Mouse (Mus musculus) granulocyte monocyte progenitor cell, adult 5-6 weeks (primary cell): Measurements from ENCODE around the gene Baz1b. TPM values are rescaled to one million over a fixed set of nuclear protein-coding genes. Genes with fewer than 3 reads are reported as not detected.
"Not testable (repeated sequence)": the region's sequence is repeated elsewhere in the genome, so short reads cannot be mapped to it uniquely, and the experiment has no call there.

Experiments used
- ATAC-seq: replicated peaks from 2 replicates; pipeline ENCODE4 v1.8.0; 2016; ENCODE audit warnings: mild to moderate bottlenecking, moderate TSS enrichment, inconsistent platforms; ENCODE audit not compliant: poor library complexity, severe bottlenecking
- total RNA-seq, 2 experiments: library from RNA; stranded (forward) in 1 of 2; stranded (reverse) in 1 of 2; fragments of 200-712, 200-1000 nt in 1 of 2; fragments of >200 nt in 1 of 2; fragmentation: Nextera tagmentation in 1 of 2; gene quantifications; 2 replicates each; pipeline ENCODE4 v1.2.3; 2014 to 2017

Gene Baz1b
- total RNA-seq, 2 experiments from 2014 or later: 121 to 140 TPM

DNA sequence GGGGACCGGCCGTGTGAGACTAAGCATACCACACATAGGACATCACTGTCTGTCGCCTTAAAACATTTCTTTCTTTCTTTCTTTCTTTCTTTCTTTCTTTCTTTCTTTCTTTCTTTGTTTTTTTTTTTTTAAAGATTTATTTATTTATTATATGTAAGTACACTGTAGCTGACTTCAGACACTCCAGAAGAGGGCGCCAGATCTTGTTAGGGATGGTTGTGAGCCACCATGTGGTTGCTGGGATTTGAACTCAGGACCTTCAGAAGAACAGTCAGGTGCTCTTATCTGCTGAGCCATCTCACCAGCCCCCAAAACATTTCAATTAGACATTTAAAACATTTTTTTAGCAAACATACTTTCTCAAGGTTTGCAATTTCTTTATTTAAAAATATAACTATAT is 38.8 kb downstream of the Baz1b start:
- not testable (repeated sequence) for ATAC-seq

DNA sequence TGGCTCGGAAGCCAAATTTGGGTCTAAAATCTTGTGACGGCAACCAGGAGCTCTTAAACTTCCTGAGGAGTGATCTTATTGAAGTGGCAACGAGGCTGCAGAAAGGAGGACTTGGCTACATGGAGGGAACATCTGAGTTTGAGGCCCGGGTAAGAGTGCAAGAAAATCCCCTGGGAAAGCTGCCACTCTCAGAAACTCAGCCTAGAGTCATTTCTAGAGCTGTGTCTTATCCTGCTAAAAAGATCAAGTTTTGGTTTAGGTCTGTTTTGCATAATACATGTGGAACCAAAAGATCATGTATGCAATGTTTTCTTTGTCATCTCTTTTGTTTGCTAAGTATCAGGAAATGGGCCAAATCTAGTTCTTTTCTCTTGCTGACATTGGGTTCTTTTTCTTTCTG is 43.1 kb downstream of the Baz1b start:
- no peak for ATAC-seq

DNA sequence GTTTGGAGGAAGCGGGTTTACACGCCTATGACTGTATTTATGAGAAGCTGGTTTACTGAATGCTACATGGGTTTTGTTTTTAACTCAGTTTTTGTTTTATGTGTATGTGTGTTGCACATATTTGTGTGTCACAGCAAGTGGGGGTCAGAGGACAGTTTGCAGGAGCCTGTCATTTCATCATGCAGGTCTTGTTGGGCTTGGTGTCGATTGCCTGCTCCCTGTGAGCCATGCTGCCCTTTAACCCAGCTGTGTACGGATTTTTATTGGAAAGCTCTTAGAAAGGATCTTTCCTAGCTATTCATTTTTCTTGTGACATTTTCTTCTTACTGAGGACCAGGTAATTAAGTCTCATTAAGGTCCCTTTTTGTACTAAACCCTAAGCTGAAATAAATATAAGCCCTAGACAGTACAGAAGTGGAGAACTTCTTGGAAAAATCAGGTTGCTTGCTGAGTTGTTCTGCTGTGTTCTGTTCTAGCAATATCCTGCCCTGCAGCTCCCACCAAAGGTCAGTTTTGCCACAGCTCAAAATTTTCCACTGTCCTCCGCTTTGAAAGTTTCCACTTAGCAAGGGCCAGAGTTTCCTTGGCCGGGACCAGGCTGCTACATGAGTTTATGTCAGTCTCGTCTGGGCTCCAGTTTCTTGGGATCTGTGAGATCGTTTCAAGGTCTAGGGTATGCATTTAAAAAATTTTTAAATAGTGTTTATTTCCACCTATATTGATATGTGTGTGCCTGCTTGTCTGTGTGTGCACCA is 46.3 kb downstream of the Baz1b start:
- ATAC-seq: no peak

DNA sequence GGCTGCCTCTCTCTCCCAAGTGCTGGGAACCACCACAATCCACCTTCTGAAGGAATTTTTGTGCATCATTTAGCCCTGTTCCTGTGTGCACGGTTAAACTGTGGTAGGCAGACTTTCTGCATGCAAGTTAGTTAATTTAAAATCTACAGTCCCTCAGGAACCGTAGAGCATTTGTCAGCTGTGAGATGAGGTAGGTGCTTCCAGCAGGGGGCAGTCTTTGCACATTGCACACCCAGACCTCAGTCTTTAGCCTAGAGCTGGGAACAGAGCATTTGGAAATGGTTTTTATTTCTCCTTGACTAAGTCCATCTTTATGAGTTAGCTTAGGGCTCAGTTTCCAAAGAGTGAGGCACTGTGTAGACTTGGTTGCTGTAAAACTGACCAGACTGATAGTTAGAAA is 49.5 kb downstream of the Baz1b start:
- ATAC-seq: peak; percentile 62; the same call in 1 of the 2 replicates

DNA sequence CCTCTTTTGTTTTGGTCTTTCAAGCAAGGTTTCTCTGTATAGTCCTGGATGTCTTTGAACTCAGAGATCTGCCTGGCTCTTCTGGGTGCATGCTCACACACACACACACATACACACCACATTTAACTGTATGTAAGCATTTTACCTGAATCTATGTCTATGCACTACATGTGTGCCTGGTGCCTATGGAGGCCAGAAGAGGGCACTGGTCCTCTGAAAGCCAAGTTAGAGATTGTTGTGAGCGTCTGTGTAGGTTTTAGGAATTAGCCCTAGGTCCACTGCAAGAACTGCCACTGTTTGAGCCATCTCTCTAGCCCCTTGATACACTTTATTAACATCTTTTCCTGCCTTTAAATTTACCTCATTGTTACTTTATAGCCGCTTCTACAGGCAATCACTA is 51.8 kb downstream of the Baz1b start:
- no peak for ATAC-seq

DNA sequence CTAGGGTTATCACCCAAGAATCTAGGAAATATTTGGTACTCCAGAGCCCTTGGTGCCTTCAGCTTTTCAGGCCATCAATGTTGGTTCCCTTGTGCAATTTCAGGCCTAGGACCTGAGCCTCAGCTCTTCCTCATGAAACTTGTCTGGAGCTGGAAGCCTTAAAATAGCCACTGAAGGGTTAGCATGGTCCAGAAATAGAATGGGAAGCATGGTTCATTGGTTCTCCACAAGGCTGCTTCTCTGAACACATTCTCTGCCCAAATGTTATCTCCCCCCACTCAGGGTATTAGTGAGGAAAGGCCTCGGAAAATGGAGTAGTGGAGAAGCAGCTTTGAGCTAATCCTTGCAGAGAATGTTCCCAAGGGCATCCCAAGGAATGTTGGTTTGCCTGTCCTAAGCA is 54.4 kb downstream of the Baz1b start:
- ATAC-seq: no peak

DNA sequence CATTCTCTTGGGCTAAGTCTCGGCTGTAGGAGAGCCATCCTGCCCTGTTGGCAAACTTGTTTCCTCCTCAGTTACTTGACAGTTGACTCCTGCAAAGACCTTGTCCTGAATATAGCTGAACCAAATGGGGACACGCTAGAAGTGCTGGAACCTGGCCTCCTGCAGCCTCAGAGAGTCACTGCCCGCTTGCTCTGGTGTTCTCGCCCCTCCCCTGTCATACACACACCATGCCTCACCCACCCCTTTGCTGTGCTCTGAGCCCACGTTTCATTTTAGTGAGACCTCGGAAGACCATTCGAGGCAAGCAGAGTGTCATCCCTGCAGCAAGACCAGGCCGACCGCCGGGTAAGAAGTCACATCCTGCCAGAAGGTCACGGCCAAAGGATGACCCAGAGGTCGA is 55.1 kb downstream of the Baz1b start:
- no peak for ATAC-seq

DNA sequence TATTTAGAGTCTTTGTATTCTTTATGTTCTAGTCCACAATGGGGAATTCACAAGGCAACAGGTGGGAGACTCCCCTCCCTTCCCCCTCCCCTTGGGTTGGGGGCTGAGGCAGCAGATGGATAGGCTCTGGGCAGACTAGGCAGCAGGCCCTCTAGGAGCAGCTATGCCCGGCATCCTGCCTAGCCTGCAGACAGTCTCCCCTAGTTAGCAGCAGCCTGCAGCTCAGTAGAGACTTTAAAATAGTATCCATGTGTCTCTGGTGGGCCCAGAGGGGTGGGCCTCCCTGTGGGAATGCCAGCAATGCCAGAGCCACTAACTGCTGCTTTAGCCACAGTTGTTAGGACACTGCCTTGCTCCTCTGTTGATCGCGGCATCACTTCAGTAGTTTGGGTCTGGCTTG is 55.5 kb downstream of the Baz1b start:
- ATAC-seq: no peak

DNA sequence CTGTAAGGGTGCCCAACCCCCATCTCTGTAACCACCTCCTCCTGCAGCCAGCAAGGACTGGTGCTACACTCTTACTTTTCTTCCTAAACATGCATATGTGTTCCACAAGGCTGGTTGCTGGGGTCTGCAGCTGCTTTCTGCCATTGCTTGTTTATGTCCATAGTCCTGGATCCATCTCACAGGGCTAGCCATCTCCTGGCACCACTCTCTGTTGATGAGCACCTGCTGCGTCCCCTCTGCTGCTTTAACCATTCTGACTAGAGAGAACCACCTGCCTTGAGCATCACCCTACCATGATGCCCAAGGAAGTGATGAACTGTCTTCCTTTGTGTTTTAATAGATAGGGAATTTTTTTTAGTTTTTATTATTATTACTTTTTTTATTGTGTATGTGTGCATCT is 56.1 kb downstream of the Baz1b start:
- ATAC-seq: no peak

DNA sequence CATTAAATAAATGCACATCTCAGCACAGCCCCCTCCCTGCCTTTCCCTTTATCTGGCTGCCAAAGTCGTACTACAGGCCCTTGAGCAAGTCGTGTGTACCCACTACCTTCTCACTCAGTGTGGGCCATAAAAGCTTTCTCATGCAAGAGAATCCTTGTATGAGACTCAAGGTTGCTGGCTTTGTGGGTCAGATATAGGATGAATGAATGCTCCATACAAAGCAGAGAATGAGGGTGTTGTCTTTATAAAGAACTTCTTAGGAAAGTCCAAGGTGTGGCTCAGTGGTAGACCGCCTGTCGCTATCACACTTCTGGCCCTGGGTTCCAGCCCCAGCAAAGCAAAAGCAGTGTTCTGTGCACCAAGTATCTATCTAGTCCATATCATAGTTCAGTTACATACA is 59.5 kb downstream of the Baz1b start:
- no peak for ATAC-seq

DNA sequence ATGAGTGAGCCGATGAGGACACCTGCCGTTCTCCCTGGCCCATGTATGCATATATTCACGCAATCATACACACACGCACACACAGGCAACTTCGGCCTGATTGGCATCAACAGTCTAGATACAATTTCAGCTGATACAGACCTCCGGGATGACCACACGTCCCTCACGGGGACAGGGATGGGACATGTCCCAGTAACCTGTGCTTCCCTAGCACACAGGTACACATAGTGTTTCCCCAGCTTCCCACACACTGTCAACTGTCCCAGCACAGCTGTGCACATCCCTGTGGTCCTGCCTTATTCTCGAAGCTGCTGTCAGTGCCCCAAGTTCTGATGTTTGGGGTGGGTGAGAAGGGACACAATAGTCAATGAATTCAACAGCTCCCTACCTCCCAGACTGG is 60.3 kb downstream of the Baz1b start:
- no peak for ATAC-seq

DNA sequence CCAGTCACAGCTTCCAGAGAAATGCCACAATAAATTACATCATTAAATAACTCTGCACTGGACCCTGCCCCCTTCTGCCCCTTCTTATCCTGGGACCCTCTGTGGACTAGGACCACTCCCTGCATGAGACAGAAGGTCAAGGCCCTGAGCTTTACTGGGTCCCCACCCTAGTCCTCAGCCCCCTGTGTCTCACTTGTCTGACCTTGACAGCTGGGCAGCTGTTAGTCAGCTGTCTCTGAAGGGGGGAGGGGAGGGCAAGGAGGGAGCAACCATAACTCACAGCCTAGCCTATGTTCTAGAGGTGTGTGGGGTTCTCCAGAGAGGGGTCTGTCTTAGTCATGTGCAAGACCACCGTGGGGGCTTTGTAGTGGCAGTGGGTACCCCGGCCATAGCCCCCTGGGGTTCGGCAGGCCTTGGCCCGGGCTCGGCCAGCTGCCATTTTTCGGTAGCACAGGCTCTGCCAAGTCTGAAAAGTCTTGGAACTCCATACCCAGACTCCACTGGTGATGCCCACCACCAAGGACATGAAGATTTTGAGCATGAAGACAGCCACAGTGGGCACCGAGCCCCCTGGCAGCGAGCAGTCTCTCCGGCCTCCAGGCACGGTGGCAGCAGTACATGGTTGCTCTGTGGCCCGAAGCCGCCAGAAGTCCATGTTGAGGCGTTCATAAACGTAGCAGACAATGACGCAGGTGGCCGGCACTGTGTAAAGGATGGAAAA is 62.1 kb downstream of the Baz1b start:
- no peak for ATAC-seq

DNA sequence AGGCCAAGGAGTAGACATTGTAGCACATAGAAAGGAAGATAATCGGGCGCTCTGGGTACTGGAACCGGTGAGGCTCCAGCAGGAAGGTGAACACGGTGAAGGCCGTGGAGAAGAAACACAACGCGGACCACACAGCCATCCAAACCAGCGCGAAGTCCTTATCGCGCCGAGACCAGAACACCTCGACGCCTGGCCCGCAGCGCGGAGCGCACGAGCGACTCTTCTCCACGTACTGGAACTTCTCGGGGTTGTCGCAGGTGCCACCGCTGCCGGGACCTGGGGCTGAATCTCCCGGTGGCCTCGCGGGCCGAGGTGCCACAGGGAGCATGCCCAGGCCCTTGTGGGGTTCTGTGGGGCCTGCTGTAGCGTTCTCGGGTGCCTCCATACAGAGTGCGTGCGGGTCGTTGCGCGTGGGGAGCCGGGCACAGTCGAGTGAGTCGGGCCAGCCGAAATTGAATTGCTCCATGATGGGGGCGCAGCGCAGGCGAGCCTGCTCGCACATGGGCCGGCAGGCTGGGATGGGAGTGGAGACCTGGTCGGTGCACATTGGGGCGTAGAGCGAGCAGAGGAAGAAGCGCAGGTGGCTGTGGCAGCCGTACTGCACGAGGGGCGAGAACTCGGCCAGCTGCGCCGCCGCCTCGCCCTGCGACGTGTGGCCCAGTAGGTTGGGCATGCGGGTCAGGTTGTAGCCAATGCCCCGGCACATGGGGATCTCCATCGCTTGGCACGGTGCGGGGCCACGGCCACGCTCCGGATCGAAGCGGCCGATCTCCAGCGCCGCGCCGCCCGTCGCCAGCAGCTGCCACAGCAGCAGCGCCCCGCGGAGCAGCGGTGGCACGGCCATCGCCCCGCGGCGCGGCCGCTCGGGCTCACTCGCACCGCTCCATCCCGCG is 63.4 kb downstream of the Baz1b start:
- peak; percentile 21 for ATAC-seq

DNA sequence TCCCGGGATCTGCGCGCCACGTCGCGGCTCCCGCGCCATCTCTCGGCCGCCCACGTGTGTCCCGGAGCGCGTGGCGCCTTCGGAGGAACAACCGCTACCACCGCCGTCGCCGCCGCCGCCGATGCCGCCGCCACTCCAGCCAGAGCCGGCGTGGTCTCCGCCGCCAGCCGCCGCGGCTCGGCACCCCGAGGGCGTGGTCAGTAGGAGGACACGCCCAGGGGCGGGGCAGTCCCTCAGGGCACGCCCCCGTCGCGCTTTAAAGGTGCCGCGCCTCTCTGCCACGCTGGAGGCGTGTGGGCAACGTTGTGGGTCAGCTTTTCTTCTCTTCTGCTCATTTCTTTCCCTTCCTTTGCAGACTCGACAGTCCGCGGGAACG is 64.0 kb downstream of the Baz1b start, which contains the start of gene Fzd9:
Gene Fzd9 (minus strand): TSS at position 152 of the 376 bp plus-strand sequence.
- ATAC-seq: peak; percentile 92

DNA sequence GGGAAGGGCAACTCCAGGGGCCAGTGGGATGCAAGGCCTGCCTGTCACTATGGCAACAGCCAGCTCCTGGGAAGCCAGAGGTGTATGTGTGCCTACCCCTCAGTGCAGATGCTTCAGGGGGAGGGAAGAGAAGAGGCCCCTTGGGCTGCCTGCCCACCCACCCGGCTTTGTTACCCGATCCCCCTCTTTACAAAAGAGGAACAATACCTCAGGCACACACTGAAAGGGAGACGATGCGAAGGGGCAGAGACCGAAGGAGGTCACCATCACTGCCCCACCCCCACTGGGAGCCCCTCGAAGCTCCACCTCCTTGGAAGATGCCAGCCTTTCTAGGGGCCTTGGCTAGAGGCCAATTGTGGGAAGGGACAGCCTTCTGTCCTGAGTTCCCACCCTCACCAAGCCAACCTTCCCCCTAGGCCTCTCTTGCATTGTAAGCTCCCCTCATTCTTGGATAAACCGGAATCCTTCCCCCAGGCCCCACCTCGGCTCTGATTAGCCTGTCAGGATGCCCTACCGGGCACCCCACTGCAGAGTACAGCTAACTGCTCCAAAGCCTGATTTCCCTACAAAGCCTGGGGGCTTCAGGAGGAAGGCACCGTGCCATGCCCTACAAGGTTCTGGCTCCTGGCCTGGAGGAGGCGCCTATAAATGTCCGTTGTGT is 66.8 kb downstream of the Baz1b start:
- no peak for ATAC-seq

DNA sequence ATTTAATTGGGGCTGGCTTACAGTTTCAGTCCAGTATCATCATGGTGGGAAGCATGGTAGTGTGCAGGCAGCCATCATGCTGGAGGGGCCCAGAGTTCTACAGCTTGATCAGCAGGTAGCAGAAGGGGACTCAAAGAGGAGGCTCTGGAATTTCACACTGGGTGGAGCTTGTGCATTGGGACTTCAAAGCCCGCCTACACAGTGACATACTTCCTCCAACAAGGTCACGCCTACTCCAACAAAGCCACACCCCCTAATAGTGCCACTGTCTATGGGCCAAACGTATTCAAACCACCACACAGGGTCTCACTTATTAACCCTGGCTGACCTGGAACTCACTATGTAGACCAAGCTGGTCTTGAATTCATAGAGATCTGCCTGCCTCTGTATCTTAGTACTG is 69.1 kb downstream of the Baz1b start:
- no peak for ATAC-seq

DNA sequence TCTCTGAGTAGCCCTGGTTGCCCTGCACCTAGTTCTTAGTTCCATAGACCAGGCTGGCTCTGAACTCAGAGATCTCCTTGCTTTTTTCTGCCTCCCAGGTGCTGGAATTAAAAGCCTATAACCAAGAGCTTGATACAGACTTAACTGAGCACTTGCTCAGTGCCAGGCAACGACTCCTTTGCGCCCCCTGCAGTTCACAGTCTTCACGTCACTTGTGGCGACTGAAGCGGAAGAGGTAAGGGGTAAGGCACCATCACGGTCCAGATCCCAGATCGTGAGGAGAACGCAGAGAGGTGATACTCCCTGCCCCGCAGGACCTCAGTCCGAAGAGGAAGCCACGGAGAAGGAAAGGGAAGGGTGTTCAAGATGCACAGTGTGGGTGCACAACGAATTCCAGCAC is 70.5 kb downstream of the Baz1b start:
- ATAC-seq: no peak

DNA sequence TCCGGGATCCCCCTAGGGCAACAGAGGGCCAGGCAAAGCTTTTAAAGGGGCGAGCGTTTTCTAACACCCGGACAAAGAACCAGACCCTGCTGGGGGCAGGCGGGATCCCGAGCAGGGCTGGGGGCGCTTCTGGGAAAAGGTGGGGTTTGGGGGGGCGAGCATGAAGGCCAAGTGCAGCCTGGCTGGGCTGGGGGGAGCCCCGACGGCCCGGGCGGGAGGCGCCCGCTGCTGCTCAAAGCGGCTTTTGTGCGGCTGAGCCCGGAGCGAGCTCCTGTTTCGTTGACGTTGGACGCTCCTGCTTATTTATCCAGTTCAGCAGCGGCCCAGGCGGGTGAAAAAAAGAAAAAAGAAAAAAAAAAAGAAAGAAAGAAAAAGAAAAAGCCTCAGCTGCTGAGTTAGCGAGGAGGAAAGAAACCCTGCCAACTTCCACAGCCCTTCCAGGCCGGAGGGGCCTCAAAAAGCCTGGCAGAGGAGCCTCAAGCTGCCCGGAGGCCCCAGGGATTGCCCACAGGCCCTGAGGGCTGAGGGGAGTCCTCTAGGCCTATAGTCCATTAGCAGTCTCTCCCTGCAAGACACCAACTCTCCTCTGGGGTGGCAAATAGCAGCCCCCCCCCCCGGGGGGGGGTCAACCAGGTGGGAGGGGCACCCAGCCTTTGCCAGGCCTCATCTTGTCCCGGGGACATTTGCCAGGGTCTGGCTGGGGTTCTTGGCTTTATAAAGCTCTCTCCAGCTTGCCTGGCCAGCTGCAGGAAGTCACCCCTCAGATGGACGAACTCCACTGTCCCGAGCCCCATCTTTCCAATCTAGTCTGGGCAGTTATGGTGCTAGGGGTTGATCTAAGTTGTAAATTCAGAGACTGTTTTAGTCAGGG is 71.5 kb downstream of the Baz1b start:
- ATAC-seq: no peak

DNA sequence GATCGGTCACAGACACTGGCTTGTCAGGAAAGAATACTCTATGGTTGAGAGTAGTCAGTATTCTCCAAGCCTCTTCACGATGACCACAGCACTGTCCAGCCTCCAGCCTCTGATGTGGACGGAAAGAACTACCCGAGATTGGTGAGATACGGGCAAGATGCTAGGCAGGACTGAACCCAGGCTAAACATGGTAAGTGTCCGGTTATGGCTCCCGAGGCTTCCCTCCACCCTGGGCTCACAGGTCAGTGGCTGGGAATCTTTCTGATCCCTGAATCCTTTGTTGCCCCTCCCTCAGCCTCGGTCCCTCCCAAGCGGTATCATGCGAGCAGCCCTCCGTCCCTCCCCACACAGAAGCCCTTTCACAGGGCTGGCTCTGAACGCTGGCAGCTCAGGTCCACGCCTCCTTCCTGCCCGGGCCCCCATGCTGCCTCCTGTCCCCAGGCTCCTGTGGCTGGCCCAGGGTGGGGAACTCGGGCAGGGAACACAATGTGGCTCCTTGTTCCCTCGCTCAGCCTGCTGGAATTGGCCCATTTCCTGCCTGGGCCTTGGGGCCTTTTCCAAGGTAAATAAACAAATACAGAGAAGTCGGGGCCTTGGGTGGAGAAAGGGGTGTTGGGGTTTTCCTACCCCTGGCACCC is 76.9 kb downstream of the Baz1b start:
- ATAC-seq: peak; percentile 67
